Mouse (Mus musculus) spleen, adult 2 months (tissue): ENCODE results near the gene Xrcc3.

Experiments
- CTCF ChIP-seq: fragments of 200-500 bp; IDR thresholded peaks from 2 replicates; pipeline ENCODE4 v1.5.1; 2011; ENCODE audit warnings: mild to moderate bottlenecking, inconsistent platforms; ENCODE audit not compliant: insufficient read depth, insufficient read length, insufficient replicate concordance; ENCODE audit errors: extremely low read depth
- POLR2A ChIP-seq: fragments of 200-500 bp; IDR thresholded peaks from 2 replicates; pipeline ENCODE4 v1.6.1; 2011; ENCODE audit warnings: low read depth, low read length, inconsistent platforms

DNA sequence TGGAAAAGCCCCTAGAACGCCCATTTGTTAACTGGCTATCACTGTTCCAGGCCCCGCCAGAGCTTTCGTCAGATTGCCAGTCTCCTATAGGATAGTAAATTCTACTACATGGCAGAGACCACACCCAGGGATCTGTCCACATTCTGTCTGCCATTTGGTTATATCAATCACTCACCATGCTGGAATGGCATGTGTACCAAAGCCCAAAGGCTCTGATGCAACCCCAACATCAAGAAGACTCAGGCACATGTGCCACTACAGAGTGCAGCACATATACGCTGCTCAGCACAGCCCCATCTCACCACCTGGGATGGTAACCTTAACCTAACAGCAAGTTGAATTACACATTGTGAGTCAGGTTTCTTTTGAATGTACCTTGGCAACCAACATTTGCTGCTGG lies 32.3 kb upstream of the Xrcc3 start:
- TF ChIP-seq CTCF = no peak
- TF ChIP-seq POLR2A = no peak
